Mouse (Mus musculus) c-Kit-positive CD71-positive TER-119-positive erythroid progenitor cells, embryonic 14.5 days (primary cell): Measurements from ENCODE around the gene Hist1h1d.
"Not testable (repeated sequence)": the region's sequence is repeated elsewhere in the genome, so short reads cannot be mapped to it uniquely, and the experiment has no call there.

Experiments used
- DNase-seq: peaks from one replicate; pipeline ENCODE4 v3.0.0-alpha.2; 2013; ENCODE audit warnings: low spot score

Hist1h1d gene

DNA sequence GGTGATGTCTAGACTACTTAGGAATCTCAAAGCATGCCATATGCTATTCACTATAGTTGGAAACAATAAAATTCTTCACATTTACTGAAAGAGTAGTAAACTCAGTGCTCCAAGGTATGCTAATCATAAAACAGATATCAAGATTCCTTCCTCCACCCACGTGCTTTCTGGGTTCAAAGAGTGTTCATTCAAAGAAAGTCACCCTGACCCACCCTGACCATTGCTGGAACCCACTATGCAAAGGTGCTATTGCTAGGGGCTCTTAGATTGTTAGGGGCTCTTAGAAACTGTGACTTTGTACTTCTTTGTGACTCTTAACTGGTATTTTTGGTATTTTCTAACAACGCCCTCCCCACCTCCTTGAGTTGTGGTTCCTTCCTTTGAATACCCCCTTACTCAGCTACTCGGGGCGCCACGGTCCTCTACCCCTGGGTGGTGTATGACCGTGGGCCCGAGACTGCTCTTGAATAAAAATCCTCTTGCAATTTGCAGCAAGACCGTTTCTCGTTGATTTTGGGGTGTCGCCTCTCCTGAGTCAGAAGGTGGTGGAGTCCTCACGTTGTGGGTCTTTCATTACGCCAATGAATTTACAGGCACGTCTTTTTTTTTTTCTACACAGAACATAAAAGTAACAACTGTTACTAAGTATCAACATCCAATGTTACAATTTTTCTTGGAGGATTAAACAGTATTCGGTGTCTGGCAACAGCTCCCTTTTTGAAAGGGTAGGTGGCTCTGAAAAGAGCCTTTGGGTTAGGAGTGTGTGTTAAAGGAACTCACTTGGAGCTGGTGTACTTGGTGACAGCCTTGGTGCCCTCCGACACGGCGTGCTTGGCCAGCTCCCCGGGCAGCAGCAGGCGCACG, 20.2 kb downstream of the Hist1h1d start:
- DNase-seq = not testable (repeated sequence)

DNA sequence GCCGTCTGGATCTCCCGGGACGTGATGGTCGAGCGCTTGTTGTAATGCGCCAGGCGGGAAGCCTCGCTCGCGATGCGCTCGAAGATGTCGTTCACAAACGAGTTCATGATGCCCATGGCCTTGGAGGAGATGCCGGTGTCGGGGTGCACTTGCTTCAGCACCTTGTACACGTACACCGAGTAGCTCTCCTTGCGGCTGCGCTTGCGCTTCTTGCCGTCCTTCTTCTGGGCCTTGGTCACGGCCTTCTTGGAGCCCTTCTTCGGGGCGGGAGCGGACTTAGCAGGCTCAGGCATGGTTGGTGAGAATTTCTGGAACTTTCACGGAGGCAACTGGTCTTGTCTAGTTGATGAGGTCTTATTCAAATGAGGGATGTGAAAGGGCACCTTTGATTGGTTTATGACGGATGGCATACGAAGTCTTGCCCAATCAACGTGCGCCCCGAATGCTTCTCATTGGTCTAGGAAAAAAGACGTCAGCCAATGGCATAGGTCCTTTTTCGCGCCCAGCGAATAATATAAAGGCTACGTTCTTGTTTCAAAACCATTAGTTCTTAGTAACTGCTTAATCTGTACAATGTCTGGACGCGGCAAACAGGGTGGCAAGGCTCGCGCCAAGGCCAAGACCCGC, 20.9 kb downstream of the Hist1h1d start, which contains the start of the genes Hist1h2bf and Hist1h2ad:
TSS of gene Hist1h2bf (minus strand) at position 299 of the 627 bp plus-strand sequence.
TSS of gene Hist1h2ad (plus strand) at position 484 of the 627 bp plus-strand sequence.
- peak; percentile 99 for DNase-seq

DNA sequence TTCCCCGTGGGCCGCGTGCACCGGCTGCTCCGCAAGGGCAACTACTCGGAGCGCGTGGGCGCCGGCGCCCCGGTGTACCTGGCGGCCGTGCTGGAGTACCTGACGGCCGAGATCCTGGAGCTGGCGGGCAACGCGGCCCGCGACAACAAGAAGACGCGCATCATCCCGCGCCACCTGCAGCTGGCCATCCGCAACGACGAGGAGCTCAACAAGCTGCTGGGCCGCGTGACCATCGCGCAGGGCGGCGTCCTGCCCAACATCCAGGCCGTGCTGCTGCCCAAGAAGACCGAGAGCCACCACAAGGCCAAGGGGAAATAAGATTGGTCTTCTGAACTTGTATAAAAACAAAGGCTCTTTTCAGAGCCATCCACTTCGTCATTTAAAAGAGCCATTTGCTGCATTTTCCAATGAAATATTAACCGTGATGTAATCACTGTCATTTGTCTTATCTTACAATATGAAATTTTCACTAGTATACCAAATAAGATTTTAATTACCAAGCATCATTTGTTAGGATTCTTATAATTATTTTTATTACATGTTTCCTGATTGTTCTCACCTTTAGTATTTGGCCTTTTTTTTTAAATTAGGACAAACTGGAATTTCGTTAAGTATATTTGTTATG, 21.6 kb downstream of the Hist1h1d start:
- peak; percentile 60 for DNase-seq

DNA sequence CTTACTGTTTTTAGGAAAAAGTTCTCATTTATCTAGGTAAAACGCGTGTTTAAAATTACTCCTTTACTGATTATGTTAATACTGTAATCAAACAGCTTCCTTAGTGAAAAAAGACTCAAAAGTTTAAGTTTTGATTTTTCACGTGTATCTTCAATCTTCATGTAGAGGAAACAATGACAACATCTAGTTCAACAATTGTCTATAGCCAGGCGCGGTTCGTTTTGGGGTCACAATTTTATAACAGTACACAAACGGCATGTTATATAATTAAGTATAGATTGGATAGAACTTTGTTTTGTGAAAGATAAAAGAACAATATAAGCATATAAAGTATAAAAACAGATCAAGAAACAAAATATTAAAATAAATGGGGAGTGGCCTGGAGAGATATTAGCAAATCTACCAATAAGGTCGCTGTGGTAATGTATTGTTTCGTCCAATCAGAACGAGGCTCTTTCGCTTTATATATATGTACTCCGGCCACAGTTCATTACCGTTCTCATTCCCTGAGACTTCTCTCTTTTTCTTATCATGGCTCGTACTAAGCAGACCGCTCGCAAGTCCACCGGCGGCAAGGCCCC, 22.3 kb downstream of the Hist1h1d start, which contains the start of gene Hist1h3d:
TSS of gene Hist1h3d (plus strand) at position 493 of the 581 bp plus-strand sequence.
- DNase-seq = peak; percentile 96

DNA sequence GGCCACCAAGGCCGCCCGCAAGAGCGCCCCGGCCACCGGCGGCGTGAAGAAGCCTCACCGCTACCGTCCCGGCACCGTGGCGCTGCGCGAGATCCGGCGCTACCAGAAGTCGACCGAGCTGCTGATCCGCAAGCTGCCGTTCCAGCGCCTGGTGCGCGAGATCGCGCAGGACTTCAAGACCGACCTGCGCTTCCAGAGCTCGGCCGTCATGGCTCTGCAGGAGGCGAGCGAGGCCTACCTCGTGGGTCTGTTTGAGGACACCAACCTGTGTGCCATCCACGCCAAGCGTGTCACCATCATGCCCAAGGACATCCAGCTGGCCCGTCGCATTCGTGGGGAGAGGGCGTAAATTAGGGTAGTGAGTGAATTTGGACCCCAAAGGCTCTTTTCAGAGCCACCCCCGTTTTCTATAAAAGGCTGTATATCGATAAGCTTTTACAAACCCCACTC, 22.8 kb downstream of the Hist1h1d start:
- not testable (repeated sequence) for DNase-seq

DNA sequence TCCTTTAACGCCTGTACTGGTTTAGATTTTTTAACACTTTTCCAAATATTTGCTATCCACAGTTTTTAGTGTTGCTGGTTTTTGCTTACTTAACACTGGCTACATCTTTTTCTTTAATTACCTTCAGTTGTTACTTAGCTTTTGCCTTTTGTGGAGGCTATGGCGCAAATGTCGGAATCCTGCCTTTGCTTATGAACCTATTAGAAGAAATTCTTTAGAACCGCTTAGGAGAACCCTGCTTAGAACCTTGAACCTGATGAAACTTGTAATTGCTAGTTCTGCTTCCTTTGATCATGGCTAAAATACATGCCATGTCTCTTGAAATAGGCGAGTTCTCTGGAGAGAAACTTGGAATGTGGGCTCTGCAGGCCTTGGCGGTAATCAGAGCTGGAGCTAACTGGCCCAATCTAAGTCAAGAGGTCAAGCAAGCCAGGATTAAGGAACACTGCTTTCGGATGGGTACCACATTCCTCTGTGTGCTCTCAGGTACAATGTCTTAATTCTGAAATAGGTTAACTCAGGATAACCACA, 23.4 kb downstream of the Hist1h1d start:
- DNase-seq = peak; percentile 68

DNA sequence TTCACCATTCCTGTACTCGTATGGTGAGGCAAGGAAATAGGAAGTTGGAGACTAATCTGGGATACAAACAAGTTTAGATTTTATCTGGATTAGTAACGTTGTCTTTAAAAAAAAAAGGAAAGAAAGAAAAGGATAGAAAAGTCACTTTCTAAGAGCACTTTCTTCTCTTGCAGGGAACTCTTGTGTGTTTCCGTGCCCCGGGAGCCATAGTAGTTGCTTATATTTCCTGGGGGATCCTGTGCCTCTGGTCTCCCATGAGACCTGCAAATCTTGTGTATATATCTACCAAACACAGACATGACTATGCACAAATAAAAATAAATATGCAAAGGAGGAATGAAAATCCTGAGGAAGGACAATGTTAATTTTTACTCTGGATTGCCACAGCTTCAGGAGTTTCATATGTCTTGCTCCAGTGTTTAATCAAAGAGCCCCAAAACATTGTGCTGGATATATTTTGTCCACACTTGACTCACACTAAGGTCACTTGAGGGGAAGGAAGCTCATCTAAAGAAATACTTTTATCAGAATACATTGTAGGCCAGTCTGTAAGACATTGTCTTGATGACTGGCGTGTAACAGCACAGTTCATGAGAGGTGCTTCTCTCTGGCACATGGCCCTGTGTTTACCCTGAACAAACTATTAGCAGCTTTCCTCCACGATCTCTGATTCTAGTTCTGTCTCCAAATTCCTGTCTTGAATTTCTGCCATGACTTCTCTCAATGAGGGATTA, 24.0 kb downstream of the Hist1h1d start:
- peak; percentile 46 for DNase-seq

DNA sequence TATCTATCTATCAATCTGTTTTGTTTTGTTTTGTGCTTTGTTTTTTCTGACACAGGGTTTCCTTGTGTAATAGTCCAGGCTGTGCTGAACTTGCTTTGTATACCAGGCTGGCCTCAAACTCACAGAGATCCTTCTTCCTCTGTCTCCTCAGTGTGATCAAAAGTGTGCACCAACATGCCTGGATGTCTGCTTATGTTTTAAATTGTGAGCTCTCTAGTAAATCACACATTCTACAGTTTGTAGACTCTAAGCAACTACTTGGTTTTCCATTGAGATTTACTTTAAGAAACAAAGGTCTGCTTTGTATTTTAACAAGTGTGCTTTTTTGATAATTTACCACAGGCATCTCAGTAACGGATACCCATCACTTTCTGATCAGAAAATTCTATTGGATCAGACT, 24.8 kb downstream of the Hist1h1d start:
- no peak for DNase-seq

DNA sequence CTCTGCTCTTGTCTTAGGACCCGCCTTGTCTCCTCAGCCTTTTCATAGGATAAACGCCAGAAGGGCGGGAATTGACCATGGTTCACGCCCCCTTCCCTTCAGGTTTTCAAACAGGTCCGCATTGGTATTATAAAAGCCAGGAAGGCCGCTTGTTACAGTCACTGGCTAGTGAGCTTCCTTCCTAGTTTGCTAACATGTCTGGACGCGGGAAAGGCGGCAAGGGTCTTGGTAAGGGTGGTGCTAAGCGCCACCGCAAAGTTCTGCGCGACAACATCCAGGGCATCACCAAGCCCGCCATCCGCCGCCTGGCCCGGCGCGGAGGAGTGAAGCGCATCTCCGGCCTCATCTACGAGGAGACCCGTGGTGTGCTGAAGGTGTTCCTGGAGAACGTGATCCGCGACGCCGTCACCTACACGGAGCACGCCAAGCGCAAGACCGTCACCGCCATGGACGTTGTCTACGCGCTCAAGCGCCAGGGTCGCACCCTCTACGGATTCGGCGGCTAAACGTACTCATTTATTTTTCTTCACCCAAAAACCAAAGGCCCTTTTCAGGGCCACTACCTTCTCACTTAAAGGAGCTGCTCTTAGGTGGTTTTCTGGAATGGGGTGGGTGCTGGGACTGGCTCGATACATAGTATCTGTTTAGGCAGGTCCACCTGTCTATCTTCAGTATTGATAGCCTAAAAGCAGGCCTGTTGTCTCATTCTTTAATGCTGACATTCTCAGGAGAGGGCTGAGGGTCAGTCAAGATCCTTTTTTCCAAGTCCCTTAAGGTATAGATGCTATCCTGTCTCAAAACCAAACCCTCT, 28.6 kb downstream of the Hist1h1d start, which contains the start of gene Hist1h4d:
TSS of gene Hist1h4d (plus strand) at position 191 of the 811 bp plus-strand sequence.
- DNase-seq = peak; percentile 98

DNA sequence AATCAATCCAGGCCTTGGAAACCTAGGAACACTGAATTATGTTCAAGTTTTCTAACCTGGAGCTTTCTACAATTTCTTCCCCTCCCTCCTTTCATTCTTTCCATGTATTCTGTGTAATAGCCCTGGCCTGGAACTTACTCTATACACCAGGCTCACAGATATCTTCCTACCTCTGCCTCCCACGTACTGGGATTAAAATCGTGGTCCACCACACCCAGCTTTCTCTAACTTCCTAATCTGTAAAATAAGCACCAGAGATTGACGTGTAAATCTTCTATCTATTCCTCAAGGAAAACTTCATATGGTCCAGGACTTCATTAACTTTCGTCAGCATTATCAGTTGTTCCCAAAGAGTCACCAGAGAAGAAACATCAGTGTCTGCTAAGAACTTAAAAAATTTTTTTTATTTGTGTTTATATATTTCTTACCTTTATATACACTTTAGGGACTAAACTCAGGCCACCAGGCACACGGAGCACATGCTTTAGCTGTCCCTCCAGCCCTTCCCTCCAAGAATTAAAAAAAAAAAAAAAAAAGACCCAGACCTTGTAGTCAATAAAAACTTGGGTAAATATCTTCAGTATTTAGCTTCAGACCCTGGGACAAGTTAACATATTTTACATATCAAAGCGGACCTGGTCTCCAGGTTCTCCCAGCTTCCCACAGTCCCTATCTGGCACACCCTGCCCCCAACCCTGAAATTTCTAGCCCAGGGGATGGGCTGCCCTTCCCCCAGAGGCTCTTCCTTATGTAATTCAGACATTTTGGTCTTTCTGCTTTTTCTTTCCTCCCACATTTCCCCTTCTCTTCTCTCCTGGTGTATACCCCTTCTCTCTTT, 29.4 kb downstream of the Hist1h1d start:
- peak; percentile 75 for DNase-seq

DNA sequence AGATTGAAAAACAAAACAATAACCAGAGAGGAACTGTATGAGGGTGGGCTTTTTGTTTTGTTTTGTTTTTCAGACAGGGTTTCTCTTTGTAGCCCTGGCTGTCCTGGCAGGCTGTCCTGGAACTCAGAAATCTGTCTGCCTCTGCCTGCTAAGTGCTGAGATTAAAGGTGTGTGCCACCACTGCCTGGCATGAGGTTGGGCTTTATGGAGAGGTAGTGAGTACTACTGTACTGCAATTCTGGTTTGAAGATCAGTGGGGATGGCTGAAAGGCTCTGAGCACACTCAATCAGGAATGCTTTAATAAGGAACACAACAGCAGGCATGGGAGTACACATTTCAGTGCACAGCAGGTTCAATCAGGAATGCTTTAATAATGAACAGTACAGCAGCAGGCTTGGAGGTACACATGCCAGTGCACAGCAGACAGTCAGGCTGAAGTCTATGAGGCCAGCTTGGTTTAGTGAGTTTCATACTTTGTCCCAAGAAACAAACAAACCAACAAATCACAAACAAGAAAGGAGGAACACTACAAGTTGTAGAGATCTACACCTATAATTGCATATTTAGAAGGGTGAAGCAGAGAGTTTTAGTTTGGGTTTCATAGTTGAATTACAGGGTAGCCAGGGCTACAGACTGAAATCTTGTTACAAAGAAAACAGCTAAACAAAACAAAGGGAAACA, 30.5 kb downstream of the Hist1h1d start:
- no peak for DNase-seq

DNA sequence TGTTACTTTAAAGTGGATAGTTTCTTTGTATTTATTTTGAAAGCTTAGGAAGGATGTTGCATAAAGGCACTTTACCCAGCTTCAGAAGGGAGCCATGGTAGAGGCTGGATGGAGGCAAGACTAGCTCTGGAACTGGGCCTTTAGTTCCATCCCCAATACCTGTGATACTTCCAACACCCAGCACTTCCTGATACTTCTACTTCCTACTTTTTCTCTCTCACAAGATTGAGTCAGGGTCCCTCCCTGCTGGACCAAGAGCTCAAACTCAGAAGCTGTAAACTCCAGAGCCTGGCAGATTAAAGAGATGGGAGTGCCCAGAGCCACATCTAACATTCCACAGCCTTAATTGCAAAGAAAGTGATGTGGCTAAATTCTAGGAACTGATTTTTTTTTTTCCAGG, 31.3 kb downstream of the Hist1h1d start:
- peak; percentile 56 for DNase-seq

DNA sequence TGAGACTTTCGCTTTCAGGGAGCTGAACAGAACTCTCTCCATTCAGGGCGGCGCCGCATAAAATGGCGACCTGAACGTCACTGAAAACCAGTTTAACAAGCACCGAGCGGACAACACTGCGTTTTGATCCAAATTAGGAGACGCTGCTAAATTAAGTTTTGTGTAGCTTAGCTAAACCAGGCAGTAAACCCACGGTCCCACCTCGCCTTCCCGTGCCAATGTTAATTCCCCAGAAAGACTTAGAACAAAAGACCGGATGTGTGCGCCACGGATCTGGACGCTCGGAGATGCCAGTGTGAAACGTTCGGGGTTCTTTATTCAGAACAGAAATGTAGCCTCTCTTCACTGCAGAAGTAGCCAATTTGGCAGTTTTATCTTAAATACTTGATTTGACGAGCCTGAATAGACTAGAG, 32.0 kb downstream of the Hist1h1d start:
- DNase-seq = peak; percentile 87

DNA sequence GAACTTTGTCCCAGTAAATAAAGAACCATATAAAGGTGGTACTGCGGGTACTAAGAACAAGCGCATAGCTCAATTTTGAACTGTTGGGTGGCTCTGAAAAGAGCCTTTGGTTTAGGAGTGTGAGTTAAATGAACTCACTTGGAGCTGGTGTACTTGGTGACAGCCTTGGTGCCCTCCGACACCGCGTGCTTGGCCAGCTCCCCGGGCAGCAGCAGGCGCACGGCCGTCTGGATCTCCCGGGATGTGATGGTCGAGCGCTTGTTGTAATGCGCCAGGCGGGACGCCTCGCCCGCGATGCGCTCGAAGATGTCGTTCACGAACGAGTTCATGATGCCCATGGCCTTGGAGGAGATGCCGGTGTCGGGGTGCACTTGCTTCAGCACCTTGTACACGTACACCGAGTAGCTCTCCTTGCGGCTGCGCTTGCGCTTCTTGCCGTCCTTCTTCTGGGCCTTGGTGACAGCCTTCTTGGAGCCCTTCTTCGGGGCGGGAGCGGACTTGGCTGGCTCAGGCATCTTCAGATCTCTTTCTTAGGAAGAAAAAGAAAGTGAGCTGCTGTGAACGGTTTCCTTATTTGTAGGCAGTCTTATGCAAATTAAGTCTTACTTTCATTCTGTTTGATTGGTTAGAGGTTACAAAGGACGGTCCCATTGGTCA, 32.5 kb downstream of the Hist1h1d start:
- DNase-seq = peak; percentile 97

DNA sequence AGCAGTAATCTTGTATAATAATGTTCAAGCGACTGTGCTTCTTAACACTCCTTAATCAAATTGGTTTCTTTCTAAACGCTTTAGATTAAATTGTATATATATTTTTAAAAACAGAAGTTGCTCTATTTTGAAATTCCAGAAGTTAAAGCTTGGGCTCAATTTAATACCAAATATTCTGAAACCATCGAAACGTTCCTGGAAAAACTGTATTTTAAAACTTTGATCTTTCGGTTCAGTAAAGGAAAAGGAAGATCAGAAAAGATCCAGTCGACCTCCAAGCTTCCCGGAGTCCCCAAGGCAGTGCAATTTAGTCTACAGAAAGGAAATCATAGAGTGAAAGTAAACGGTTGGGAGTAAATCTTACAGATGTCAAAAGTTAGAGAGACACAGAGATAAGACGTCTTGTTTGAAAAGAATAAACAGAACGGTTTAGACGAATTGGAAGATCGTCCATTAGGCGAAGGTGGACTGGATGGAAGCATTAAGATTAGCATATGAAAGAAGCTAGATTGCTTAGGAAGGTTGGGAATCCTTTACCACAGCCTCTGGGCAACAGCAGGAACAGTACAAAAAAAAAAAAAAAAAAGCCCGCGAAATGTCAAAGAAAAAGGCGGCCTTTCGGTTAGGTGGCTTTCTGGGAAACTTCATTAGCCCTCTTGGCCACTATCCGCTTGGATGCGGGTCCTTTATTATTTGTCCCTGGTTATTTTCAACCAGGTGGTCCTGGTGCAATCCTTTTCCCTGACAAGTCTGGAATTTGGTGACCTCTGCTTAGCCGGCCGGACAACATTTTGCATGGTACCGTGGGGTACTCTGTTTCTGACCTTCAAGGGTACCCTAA, 33.3 kb downstream of the Hist1h1d start:
- DNase-seq = peak; percentile 63

DNA sequence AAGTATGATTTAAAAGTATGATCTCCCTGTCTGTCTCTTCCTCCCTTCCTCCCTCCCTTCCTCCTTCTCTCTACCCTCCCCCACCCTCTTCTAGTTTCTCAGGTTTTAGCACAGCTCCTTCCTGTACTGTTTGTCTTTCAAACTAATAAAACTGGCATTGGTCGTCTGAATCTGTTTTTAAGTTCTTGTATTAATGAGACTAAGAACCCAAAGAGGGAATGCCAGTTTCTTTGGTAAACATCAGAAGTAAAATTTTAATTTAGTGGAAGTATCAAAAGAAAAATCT, 33.8 kb downstream of the Hist1h1d start:
- DNase-seq = peak; percentile 38

DNA sequence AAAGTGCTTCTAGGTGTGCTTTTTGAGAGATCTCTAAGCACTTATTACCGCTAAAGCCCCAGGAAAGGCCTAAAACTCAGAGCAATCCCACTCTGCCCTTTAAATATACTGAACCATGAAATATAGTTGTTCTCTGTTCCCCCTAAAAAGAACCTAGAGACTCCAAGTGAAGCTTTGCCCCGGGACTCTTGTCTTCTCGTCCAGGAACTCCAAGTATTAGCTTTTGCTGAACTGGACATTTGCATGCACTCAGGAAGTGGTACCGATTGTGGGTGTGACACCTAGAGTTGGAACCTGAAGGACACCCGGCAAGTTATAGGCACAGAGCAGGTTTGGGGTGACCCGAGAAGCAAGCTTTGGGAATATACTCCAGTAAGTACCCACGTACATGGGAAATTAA, 38.1 kb downstream of the Hist1h1d start:
- no peak for DNase-seq
